Comparison of ENCODE assay signal across 15 mouse cellular contexts in the genomic region with DNA sequence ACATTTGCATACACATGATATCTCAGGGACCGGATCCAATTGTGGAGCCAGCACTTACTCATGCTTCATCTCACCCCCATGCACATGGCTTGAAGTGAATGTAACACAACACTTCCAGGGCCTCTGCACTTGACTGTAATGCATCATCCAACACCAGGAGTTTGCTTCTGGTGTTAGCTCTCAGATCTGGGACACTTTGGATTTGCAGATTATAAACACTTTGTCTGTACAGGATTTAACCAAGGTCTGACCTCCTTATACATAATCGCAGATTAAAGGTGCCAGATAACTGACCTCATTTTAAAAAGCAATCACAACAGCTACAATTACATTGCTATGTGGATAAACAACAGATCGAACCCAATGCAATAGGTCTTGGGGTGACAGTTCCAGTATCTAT. TPM values are rescaled to one million over a fixed set of nuclear protein-coding genes. Genes with fewer than 3 reads are reported as not detected.
A peak's percentile ranks its signal among the peaks of the same experiment; 100 is the strongest.
DNase-seq lines count a peak whose midpoint lies in the region; ATAC-seq and TF ChIP-seq lines count a peak whose summit lies in the region.
"Had no signal": no experiment of that assay in that cellular context is flagged by ENCODE, and none has a peak within 500 bp of the region (broad histone marks: within the 10 kb centered on the region; RNA-seq: fewer than 3 reads in every experiment).

No protein-coding gene starts in this region.

- H3K27ac ChIP-seq in limb, embryonic 13.5 days: no peak overlapping the region
- H3K27ac ChIP-seq in limb, embryonic 10.5 days: no peak overlapping the region
- no peak overlapping the region for H3K27ac ChIP-seq in CH12.LX (ENCODE audit: insufficient read depth, low read depth)
- H3K27ac ChIP-seq in embryonic facial prominence, embryonic 10.5 days (replicated peaks): no peak overlapping the region
- no peak overlapping the region for H3K27ac ChIP-seq in liver, embryonic 15.5 days (replicated peaks)
- H3K27ac ChIP-seq: heart, adult 2 months had no signal

- peaks cover 25% of the 10 kb centered on the region for H3K36me3 ChIP-seq in limb, embryonic 13.5 days
- peaks cover 36% of the 10 kb centered on the region for H3K36me3 ChIP-seq in limb, embryonic 10.5 days
- H3K36me3 ChIP-seq in CH12.LX (replicated peaks in 1 of 2; ENCODE audit: control insufficient read depth in 1 of 2, insufficient read depth in 1 of 2, low read length in 1 of 2): peaks cover 9 to 37% of the 10 kb centered on the region in 2 experiments
- H3K36me3 ChIP-seq in embryonic facial prominence, embryonic 10.5 days (replicated peaks): peaks cover 35% of the 10 kb centered on the region
- peaks cover 27% of the 10 kb centered on the region for H3K36me3 ChIP-seq in liver, embryonic 15.5 days (replicated peaks)

- no peak for TF ChIP-seq RAD21 in CH12.LX (IDR thresholded peaks at IDR 0.05; ENCODE audit: low read depth, low read length)

- H3K4me1 ChIP-seq in limb, embryonic 13.5 days: peaks cover 17% of the 10 kb centered on the region
- H3K4me1 ChIP-seq in limb, embryonic 10.5 days: peaks cover 16% of the 10 kb centered on the region
- H3K4me1 ChIP-seq in CH12.LX (ENCODE audit: control insufficient read depth in 1 of 2, insufficient read depth in 2 of 2): peaks cover 2 to 32% of the 10 kb centered on the region in 2 experiments; a peak in 3 of 4 replicates
- peaks cover 20% of the 10 kb centered on the region for H3K4me1 ChIP-seq in embryonic facial prominence, embryonic 10.5 days
- H3K4me1 ChIP-seq in liver, embryonic 15.5 days (replicated peaks): peaks cover 29% of the 10 kb centered on the region

- 89% methylated on average over 3 of the region's 3 CpGs for WGBS in limb, embryonic 13.5 days
- WGBS in limb, embryonic 10.5 days: 98% methylated on average over 3 of the region's 3 CpGs
- WGBS in embryonic facial prominence, embryonic 10.5 days: 95% methylated on average over 3 of the region's 3 CpGs
- 79% methylated on average over 3 of the region's 3 CpGs for WGBS in liver, embryonic 15.5 days (ENCODE audit: insufficient replicate concordance)

- peak overlapping the region; percentile 85 for H3K4me2 ChIP-seq in limb, embryonic 13.5 days (replicated peaks)
- H3K4me2 ChIP-seq in CH12.LX (ENCODE audit: insufficient read depth, low read depth, poor library complexity, severe bottlenecking): peak overlapping the region; percentile 79; the same call in 1 of the 2 replicates
- peak overlapping the region; percentile 73 for H3K4me2 ChIP-seq in liver, embryonic 15.5 days

- no peak for TF ChIP-seq EP300 in CH12.LX (IDR thresholded peaks at IDR 0.05; ENCODE audit: low read length)

- DNase-seq in limb, embryonic 10.5 days (ENCODE audit: low spot score): no peak
- DNase-seq in CH12.LX (ENCODE audit: extremely low read depth): no peak
- no peak for DNase-seq in embryonic facial prominence, embryonic 10.5 days (ENCODE audit: low spot score)
- DNase-seq in gastrocnemius, postnatal 10 days: no peak
- DNase-seq in right cerebral cortex, postnatal 14 days: no peak
- DNase-seq: heart, adult 2 months; heart, postnatal 14 days; kidney, postnatal 10 days; right cerebral cortex, adult 18-20 months; thymus, adult 2 months had no signal

- in situ Hi-C loops in CH12.LX (cut with MboI; ENCODE audit: low pct_ligation_motif_present, low pct_unique_long_range_greater_than_20kb, low sequenced_read_pairs): loop anchor here (5.0 kb wide), 1 partner anchor 37 kb away; no protein-coding TSS in a partner anchor

- no peaks in the 10 kb centered on the region for H3K9me3 ChIP-seq in limb, embryonic 13.5 days
- no peaks in the 10 kb centered on the region for H3K9me3 ChIP-seq in limb, embryonic 10.5 days (replicated peaks)
- no peaks in the 10 kb centered on the region for H3K9me3 ChIP-seq in CH12.LX (replicated peaks; ENCODE audit: low read length)
- H3K9me3 ChIP-seq in embryonic facial prominence, embryonic 10.5 days: no peaks in the 10 kb centered on the region
- H3K9me3 ChIP-seq in liver, embryonic 15.5 days (replicated peaks): no peaks in the 10 kb centered on the region

- no peak for TF ChIP-seq POLR2A in CH12.LX (IDR thresholded peaks at IDR 0.05; ENCODE audit: low read depth, low read length)

- dilution Hi-C loops in CH12.LX (cut with MboI; ENCODE audit: extremely low pct_ligation_motif_present, extremely low pct_unique_long_range_greater_than_20kb, low sequenced_read_pairs): no loop called here

- H3K4me3 ChIP-seq in limb, embryonic 13.5 days: peak overlapping the region; percentile 81; the same call in 1 of the 2 replicates
- no peak overlapping the region for H3K4me3 ChIP-seq in limb, embryonic 10.5 days
- H3K4me3 ChIP-seq in CH12.LX (replicated peaks in 1 of 3; ENCODE audit: low read depth in 2 of 3, low read length in 2 of 3, poor library complexity in 1 of 3): no peak overlapping the region
- peak overlapping the region; percentile 87; the same call in 1 of the 2 replicates for H3K4me3 ChIP-seq in embryonic facial prominence, embryonic 10.5 days
- peak overlapping the region; percentile 88; the same call in 1 of the 2 replicates for H3K4me3 ChIP-seq in liver, embryonic 15.5 days (replicated peaks)

- ATAC-seq in limb, embryonic 13.5 days (ENCODE audit: low FRiP score, low read depth): no peak
- no peak for ATAC-seq in liver, embryonic 15.5 days (ENCODE audit: insufficient read depth)
- ATAC-seq: lung, postnatal 0 days; Patski had no signal

- TF ChIP-seq CTCF in CH12.LX (conservative IDR thresholded peaks at IDR 0.05 in 1 of 2, IDR thresholded peaks at IDR 0.05 in 1 of 2; ENCODE audit: low read depth in 2 of 2, low read length in 2 of 2): no peak

- H3K9ac ChIP-seq in limb, embryonic 13.5 days: no peak overlapping the region
- H3K9ac ChIP-seq in CH12.LX (ENCODE audit: insufficient read depth, low read depth): 0 out of 2 replicates have a peak overlapping the region, but pooled peaks have one; percentile 87
- 0 out of 2 replicates have a peak overlapping the region, but pooled peaks have one; percentile 87 for H3K9ac ChIP-seq in liver, embryonic 15.5 days

- H3K79me2 ChIP-seq in CH12.LX (replicated peaks; ENCODE audit: control insufficient read depth, extremely low read depth, insufficient read depth, poor library complexity, severe bottlenecking): peaks cover 27% of the 10 kb centered on the region

- no peaks in the 10 kb centered on the region for H3K27me3 ChIP-seq in limb, embryonic 13.5 days
- H3K27me3 ChIP-seq in limb, embryonic 10.5 days (ENCODE audit: low read depth, poor library complexity, severe bottlenecking): no peaks in the 10 kb centered on the region
- no peaks in the 10 kb centered on the region for H3K27me3 ChIP-seq in CH12.LX (replicated peaks)
- H3K27me3 ChIP-seq in embryonic facial prominence, embryonic 10.5 days (replicated peaks; ENCODE audit: low read depth, poor library complexity, severe bottlenecking): no peaks in the 10 kb centered on the region
- H3K27me3 ChIP-seq in liver, embryonic 15.5 days: no peaks in the 10 kb centered on the region
- H3K27me3 ChIP-seq: Patski had no signal

RNA-seq across cellular contexts. Expression of gene Ccdc51, which starts 1.8 kb away (rescaled TPM):
- polyA plus RNA-seq in limb, embryonic 13.5 days (2015; fragmentation: Nextera tagmentation; extraction: Ambion mirVana): 13.4 and 14.2 TPM in 2 replicates
- 13.6 and 14.1 TPM in 2 replicates for polyA plus RNA-seq in limb, embryonic 10.5 days (2016; fragmentation: Nextera tagmentation; extraction: Ambion mirVana)
- 18.2 TPM in 2 replicates for total RNA-seq in CH12.LX (2012; rRNA removed)
- 15.9 and 16.2 TPM in 2 replicates for total RNA-seq in CH12.LX (2014; rRNA removed)
- 7.6 and 8.6 TPM in 2 replicates for polyA plus RNA-seq in CH12.LX (2012; ENCODE audit: insufficient read length, low read depth)
- polyA plus RNA-seq in embryonic facial prominence, embryonic 10.5 days (2016; fragmentation: Nextera tagmentation; extraction: Ambion mirVana): 11.8 and 13.3 TPM in 2 replicates
- 11.4 and 12.0 TPM in 2 replicates for polyA plus RNA-seq in liver, embryonic 15.5 days (2015; fragmentation: Nextera tagmentation; extraction: Ambion mirVana)
- total RNA-seq in gastrocnemius, postnatal 10 days (2021): 1 to 10 TPM; 7.1 to 7.6 TPM

RNA-seq across cellular contexts. Expression of gene Tma7, which starts 1.9 kb away (rescaled TPM):
- polyA plus RNA-seq in limb, embryonic 13.5 days (2015; fragmentation: Nextera tagmentation; extraction: Ambion mirVana): 711 TPM in 2 replicates
- polyA plus RNA-seq in limb, embryonic 10.5 days (2016; fragmentation: Nextera tagmentation; extraction: Ambion mirVana): 805 and 864 TPM in 2 replicates
- total RNA-seq in CH12.LX (2012; rRNA removed): 255 and 369 TPM in 2 replicates
- 336 and 356 TPM in 2 replicates for total RNA-seq in CH12.LX (2014; rRNA removed)
- 494 and 529 TPM in 2 replicates for polyA plus RNA-seq in CH12.LX (2012; ENCODE audit: insufficient read length, low read depth)
- 784 and 812 TPM in 2 replicates for polyA plus RNA-seq in embryonic facial prominence, embryonic 10.5 days (2016; fragmentation: Nextera tagmentation; extraction: Ambion mirVana)
- polyA plus RNA-seq in liver, embryonic 15.5 days (2015; fragmentation: Nextera tagmentation; extraction: Ambion mirVana): 249 and 328 TPM in 2 replicates
- 100 to 1,000 TPM; 213 to 219 TPM for total RNA-seq in gastrocnemius, postnatal 10 days (2021)

RNA-seq across cellular contexts. Expression of gene Atrip, which starts 6.6 kb away (rescaled TPM):
- 29.0 and 31.1 TPM in 2 replicates for polyA plus RNA-seq in limb, embryonic 13.5 days (2015; fragmentation: Nextera tagmentation; extraction: Ambion mirVana)
- polyA plus RNA-seq in limb, embryonic 10.5 days (2016; fragmentation: Nextera tagmentation; extraction: Ambion mirVana): 35.3 and 36.8 TPM in 2 replicates
- 18.0 and 19.3 TPM in 2 replicates for total RNA-seq in CH12.LX (2012; rRNA removed)
- 16.2 and 17.6 TPM in 2 replicates for total RNA-seq in CH12.LX (2014; rRNA removed)
- 21.3 and 24.1 TPM in 2 replicates for polyA plus RNA-seq in CH12.LX (2012; ENCODE audit: insufficient read length, low read depth)
- polyA plus RNA-seq in embryonic facial prominence, embryonic 10.5 days (2016; fragmentation: Nextera tagmentation; extraction: Ambion mirVana): 35.9 and 36.7 TPM in 2 replicates
- polyA plus RNA-seq in liver, embryonic 15.5 days (2015; fragmentation: Nextera tagmentation; extraction: Ambion mirVana): 9.2 and 12.6 TPM in 2 replicates
- 10 to 100 TPM in 1 of 2 experiments, 1 to 10 TPM in 1; 7.6 to 11.6 TPM for total RNA-seq in gastrocnemius, postnatal 10 days (2021)

RNA-seq across cellular contexts. Expression of gene Plxnb1, which starts 14.7 kb away (rescaled TPM):
- 13.0 and 13.4 TPM in 2 replicates for polyA plus RNA-seq in limb, embryonic 13.5 days (2015; fragmentation: Nextera tagmentation; extraction: Ambion mirVana)
- 18.6 and 23.7 TPM in 2 replicates for polyA plus RNA-seq in limb, embryonic 10.5 days (2016; fragmentation: Nextera tagmentation; extraction: Ambion mirVana)
- total RNA-seq in CH12.LX (2012; rRNA removed) (under 0.01 TPM in 1 of 2 replicates, not detected in the other), CH12.LX (2014; rRNA removed) (not detected in 2 replicates)
- polyA plus RNA-seq in CH12.LX (2012; ENCODE audit: insufficient read length, low read depth): not detected in 2 replicates
- 24.8 and 28.6 TPM in 2 replicates for polyA plus RNA-seq in embryonic facial prominence, embryonic 10.5 days (2016; fragmentation: Nextera tagmentation; extraction: Ambion mirVana)
- 3.5 and 5.8 TPM in 2 replicates for polyA plus RNA-seq in liver, embryonic 15.5 days (2015; fragmentation: Nextera tagmentation; extraction: Ambion mirVana)
- 1 to 10 TPM; 3.5 to 6.2 TPM for total RNA-seq in gastrocnemius, postnatal 10 days (2021)
- total RNA-seq: megakaryocyte-erythroid progenitor cell, adult 5-6 weeks had no signal

RNA-seq across cellular contexts. Expression of gene Trex1, which starts 21.0 kb away (rescaled TPM):
- 9.0 and 11.8 TPM in 2 replicates for polyA plus RNA-seq in limb, embryonic 13.5 days (2015; fragmentation: Nextera tagmentation; extraction: Ambion mirVana)
- 7.5 and 9.4 TPM in 2 replicates for polyA plus RNA-seq in limb, embryonic 10.5 days (2016; fragmentation: Nextera tagmentation; extraction: Ambion mirVana)
- total RNA-seq in CH12.LX (2012; rRNA removed) (20.8 and 31.5 TPM in 2 replicates), CH12.LX (2014; rRNA removed) (20.1 and 21.1 TPM in 2 replicates)
- polyA plus RNA-seq in CH12.LX (2012; ENCODE audit: insufficient read length, low read depth): 15.8 and 22.9 TPM in 2 replicates
- 8.4 and 10.3 TPM in 2 replicates for polyA plus RNA-seq in embryonic facial prominence, embryonic 10.5 days (2016; fragmentation: Nextera tagmentation; extraction: Ambion mirVana)
- polyA plus RNA-seq in liver, embryonic 15.5 days (2015; fragmentation: Nextera tagmentation; extraction: Ambion mirVana): 8.6 and 9.8 TPM in 2 replicates
- total RNA-seq in gastrocnemius, postnatal 10 days (2021): 10 to 100 TPM; 10.8 to 11.4 TPM

Comparison
In these comparisons a context has a peak if more than half of its experiments do, and no peak if none do; other contexts are left out.
1. H3K4me3 ChIP-seq: peak in limb, embryonic 13.5 days (single experiment), embryonic facial prominence, embryonic 10.5 days (single experiment) and liver, embryonic 15.5 days (single experiment); none in limb, embryonic 10.5 days (single experiment) and CH12.LX (0 of 3).
2. Peak in every context shown above with its lines, with median percentiles within 50 percentile points of each other: H3K4me2 ChIP-seq.